Mouse (Mus musculus): Measurements from ENCODE around the gene Drd4.
"Not testable (repeated sequence)": the region's sequence is repeated elsewhere in the genome, so short reads cannot be mapped to it uniquely, and the experiment has no call there.

Gene Drd4

DNA sequence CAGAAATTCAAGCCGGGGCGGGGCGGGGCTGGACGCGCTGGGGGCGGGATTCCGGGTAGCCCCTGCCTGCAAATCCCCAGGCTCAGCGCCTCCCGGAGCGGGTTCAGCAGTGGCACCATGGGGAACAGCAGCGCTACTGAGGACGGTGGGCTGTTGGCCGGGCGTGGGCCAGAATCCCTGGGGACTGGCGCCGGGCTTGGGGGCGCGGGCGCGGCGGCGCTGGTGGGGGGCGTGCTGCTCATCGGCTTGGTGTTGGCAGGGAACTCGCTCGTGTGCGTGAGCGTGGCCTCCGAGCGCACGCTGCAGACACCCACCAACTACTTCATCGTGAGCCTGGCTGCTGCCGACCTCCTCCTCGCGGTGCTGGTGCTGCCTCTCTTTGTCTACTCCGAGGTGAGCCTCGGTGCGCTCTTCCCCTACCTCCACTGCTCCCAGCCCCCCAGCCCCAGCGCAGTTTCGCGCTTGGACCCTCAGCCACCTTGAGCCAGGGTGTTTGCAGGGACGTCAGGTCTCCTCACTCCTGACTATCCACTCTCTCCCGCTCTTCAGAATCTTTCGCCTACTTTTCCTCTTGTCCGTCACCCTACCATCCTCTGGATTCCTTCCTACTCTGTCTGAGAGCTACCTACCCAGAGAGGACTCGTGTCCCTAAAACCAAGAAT, at the start of gene Drd4:
TSS of gene Drd4 (plus strand) at position 86 of the 662 bp plus-strand sequence.
- no peak for DNase-seq

DNA sequence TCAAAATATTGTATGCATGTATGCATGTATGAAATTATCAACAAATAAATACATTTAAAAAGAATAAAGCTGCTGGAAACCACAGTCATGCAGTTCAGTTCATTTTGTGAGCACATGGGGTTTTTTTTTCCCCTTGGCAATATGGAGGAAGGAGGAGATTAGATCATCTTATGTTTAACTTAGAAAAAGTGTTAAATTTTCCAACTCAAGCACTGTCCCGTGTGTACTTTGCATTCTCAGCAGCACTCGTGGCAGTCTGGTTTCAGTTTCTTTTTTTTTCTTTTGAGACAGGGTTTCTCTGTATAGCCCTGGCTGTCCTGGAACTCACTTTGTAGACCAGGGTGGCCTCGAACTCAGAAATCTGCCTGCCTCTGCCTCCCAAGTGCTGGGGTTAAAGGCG, 41.3 kb upstream of the Drd4 start:
- not testable (repeated sequence) for DNase-seq

DNA sequence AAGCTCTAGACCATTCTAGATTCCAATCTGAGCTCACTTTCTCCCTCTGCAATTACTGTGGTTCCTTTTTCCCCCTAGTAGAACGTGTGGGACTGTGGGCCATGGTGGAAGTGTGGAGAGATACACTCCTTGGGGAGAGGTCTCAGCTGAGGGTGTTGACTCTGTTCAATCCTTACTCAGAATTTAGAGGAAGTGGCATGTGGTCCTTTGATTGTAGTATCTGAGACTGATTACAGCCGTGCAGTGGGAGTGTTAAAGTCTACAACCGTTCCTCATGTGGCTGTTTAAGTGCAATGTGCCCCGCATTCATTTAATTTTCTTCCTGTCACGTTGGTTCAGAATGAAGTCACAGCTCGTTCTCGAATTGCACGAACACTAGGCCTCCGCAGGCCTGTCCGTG, 35.6 kb upstream of the Drd4 start:
- no peak for DNase-seq

DNA sequence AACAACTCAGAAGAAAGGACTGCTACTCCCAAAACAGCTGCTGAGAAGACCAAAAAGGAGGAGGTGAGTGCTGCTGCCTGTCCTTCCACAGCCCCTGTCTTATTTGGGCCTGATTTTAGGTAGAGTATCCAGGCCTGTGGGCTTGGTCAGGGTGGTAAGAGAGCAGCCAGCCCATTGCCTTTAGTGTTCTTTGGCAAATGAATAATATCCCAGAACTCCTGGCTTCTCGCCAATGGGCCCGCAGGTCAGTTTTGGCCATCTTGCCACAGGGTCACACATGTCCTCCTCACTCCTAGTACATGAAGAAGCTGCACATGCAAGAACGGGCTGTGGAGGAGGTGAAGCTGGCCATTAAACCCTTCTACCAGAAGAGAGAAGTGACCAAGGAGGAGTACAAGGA, 30.3 kb upstream of the Drd4 start:
- DNase-seq, result peak; percentile 32

DNA sequence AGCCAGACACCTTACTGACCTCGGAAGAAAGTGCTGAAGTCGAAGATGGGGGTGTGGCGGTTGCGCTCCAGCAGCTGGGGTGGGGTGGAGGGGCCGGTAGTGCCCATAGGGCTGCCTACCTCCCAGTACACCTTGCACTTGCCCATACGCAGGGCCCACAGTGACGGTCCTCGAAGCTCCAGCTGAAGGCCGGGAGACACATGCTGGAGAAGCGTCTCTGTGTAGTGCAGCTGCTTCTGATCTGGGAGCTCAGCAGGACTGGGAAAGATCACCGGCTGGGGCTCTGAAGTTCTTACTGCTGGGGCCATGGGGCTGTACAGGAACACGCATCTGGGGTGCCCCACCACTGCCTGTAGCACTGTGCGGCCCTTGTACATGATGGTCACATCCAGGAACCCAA, 28.2 kb upstream of the Drd4 start:
- no peak for DNase-seq

DNA sequence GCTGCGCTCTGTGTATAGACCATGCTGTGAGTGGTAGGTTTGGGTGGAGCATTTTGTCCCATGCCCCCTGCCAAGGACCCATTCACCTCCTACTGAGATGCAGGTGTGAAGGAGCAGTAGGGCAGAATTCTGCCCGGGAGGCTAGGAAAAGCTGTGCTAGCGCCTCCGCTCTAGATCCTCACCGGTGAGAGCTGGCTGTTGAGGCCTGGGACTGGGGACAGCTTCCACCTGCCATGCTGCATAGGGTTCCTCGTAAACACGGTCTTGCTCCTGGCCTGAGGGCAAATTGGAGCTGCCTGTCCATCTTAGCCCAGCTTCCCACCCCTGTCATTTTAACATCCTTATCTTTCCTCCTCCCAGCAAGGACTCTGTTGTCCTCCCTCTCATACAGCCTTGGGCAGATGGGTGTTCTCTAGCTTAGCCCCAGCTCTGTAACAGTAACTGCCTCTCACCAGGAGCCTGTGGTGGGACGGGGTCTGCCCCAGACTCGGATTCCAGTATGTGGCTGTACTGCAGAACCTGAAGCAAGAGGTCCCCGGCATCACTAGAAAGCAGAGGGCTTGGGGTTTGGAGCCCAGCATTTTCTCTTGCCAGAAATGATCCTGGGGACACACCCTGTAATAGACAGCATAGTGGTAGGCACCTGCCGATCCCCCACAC, 27.6 kb upstream of the Drd4 start:
- DNase-seq, result peak; percentile 8

DNA sequence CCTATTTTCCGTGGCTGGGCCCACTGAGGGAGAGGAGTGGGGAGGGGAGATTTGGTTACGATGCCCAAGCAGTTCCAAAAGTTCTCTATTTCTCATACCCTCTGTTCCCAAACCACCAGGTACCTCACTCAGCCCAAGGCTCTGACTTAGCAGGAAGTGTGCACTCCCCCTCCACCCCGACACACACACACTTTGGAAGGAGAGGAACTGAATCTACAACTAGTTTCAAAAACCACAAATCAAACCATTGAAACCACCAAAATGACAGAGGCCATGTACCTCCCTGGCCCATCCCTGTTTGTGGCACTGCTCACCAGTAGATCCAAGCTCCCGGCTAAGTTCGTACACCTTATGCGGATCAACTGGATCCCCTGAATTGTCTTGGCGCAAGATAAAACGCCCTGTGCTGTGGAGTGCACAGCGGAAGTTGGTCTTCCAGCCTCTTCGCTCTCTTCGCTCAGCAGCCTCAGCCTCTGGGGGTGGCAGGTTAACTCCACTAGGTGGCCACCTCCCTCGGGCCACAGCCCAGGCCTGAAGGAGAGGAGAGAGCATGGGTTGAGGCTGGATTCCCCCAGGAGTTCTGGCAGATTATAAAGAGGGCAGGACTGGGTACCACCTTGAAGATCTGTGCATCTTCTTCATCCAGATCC, 26.9 kb upstream of the Drd4 start:
- DNase-seq, result peak; percentile 20

DNA sequence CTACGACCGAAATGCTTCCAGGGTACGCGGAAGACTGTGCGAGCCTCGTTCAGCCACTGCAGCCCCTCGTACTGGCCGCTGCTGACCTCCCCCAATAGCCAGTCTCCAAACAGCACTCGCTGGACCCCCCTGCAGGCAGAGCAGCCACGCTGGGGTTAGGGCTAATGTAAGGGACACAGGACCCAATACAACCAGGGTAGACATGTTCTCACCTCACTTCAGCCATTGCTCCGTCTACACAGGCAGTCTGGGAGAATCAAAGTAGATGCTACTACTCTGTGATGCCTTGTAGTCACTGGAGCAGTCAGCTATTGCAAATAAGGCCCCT, 26.4 kb upstream of the Drd4 start:
- DNase-seq, result peak; percentile 9

DNA sequence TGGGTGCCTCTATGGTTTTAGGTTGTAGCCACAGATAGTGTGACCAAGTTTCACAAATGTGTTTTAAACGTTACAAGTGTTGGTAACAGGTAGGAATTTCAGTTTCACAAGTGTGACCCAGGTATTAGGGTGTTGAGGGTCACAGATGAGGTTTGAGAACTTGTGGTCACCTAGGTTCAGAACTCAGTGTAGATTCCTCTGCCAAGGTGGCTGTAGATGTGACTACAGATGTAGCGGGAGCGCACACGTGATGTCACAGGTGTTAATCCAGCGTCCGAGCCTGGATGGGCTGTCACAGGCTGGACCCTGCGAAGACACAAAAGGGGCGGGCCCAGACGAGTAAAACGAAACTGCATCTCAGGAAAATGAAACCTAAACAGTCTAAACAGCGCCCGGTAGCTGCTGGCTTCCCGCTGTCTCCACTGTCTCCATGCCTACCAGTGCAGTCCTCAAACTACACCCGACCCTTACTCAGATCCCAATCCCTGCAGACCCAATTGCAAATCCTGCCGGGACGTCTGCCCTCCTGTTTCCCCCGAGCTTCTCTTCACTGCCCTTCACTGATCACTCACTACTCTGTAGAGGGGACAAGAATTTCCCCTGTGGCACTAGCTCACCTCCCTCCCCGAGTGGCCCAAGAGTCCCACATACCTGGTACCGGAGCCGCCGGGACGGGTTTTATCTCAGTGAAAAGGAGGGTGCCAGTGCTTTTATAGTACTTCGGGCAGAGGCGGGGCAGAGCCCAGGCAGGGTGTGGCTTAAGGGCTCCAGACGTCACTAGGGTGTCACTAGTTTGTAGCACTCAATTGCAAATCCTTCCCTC, 25.9 kb upstream of the Drd4 start, which contains the start of gene Irf7:
TSS of gene Irf7 (minus strand) at position 743 of the 823 bp plus-strand sequence.
- peak; percentile 35 for DNase-seq

DNA sequence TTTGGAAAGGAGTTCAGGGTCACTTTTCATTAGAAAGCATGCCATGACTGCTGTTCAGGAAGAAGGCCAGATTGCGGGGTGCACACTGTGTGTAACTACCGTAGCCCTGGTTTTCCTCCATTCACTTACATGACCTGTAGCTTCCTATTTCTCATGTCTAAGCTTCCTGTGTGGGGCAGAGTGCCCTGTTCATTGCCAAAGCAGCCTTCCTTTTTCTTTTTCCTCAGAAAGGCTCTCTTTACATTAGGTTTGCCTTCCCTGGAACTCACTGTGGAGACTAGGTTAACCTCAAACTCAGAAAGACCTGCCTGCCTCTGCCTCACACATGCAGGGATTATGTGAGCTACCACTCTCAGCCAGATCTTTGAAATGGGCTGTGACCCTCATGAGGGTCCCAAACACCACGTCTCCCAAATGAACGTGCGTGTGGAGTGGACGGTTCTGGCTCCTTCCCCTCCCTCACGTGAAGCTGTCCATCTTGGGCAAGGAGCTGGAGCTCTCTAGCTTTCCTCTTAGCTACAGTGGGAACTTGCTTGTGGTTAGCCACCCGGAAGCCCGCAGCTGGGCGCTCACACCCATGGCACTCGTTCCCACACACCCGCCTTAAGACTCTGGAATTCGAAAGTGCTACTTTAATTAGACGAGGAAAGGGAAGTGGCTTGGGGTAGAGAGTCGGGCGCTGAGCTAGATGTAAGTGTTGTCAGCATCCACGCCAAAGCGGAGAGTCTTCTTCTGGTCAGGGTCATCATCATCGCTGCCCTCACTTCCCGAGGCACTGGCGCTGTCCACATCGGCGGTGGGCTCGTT, 23.1 kb upstream of the Drd4 start:
- DNase-seq, result no peak

DNA sequence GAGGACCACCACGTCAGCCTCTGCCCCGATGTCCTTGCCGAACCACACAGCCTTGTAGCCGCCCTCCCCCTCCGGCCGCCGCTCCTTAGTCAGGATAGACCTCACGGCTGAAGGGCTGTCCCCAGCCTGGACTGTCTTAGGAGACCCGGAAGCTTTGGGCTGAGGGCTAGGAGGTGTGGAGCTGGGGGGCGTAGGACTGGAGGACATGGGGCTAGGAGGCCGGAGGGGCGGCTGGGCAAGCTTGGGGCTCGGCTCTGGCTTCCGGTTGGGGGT, 22.6 kb upstream of the Drd4 start:
- no peak for DNase-seq

DNA sequence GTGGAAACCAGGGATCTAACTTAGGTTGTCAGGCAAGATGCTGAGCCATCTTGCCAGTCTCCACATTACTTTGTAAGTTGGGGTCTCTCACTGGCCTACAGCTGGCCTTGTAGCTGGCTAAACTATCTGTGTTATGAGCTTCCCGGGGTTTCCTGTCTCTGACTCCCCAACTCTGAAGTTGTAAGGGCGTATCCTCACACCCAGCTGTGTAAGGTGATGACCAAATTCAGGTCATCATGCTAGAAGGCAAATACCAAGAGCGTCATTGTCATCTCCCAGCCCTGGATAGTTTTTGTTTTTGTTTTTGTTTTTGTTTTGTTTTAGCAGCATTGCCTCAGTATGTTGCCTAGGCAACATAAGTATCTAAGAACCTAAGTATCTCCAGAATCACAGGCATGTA, 21.2 kb upstream of the Drd4 start:
- DNase-seq, result no peak

DNA sequence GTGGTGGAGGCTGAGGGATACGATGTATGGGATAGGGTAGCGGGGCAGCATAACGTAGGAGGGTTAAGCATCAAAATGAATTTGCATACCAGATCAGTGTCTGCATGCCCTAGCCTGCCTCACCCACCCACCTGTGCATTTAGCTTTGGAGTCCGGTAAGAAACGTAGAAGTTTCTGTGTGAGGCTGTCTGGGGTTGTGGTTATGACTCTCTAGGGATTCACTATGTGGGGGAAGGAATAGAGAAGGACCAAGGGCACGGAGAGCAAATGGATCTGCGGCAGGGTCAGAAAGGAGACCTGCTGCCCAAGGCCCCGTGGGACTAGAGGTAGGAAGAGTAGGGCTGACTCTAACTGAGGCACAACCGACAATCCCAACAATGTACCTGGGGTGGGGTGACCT, 16.4 kb upstream of the Drd4 start:
- DNase-seq, result no peak

DNA sequence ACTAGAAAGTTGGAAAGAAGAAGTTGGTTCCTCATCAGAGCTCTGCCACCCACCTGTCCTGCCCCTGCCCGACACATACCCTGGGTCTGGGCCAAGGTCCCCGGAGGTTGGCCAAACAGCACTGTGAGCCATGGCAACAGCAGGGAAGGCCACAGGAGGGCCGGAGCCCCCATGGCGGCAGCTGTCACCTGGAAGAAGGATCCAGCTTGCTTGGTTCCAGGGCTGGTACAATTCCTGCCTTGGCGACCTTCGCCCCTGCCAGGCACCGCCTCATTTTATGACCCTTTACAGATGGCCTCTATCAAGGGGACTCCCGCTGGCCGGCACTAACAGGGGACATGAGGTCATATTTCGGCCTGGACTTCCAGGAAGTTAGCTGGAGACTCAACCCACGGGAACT, 15.3 kb upstream of the Drd4 start, which contains the start of gene Cdhr5:
TSS of gene Cdhr5 (minus strand) at position 241 of the 400 bp plus-strand sequence.
- DNase-seq, result peak; percentile 28

DNA sequence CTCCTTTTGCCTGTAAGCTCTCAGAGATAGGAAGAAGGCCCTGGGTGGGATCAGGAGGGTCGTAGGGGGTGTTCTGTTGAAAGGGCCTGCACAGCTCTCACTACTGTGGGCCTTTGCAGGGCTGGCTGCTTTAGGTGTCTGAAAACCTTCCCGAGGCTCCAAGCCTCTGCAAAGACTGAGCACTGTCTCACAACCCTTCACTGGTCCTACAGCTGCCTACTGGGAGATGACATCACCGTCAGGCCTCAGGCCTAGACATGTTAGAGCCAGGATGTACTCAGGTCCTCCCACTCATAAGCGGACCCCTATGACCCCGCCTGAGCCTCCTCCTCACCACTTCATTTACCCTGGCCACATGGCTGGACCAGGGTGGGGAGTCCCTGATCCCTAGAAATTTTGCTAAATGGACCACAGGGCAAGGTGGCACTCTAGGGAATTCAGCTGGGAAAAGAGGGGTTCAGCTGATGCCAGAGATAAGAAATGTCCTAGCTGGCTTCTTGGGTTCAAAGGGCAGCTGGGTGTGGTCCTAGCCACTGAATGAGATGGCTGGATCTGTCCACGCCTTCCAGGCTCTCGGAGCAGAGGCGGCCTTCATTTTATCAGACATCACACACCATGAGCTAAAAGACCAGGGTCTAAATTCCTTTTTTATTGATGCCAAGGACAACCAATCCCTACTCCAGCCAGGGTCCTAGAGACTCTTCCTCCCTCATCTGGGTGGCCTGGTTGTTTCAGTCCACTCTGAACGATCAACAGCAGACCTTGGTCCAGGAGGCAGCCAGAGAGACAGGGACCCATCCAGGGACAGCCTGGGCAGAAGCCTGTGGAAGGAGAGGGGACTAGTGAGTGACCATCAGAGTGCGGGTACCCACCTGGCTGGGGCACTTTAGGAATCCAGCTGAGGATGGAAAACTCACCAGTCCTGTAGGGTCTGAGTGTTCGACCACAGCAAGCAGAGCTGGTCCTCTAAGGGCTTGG, 13.8 kb upstream of the Drd4 start:
- DNase-seq, result peak; percentile 12

DNA sequence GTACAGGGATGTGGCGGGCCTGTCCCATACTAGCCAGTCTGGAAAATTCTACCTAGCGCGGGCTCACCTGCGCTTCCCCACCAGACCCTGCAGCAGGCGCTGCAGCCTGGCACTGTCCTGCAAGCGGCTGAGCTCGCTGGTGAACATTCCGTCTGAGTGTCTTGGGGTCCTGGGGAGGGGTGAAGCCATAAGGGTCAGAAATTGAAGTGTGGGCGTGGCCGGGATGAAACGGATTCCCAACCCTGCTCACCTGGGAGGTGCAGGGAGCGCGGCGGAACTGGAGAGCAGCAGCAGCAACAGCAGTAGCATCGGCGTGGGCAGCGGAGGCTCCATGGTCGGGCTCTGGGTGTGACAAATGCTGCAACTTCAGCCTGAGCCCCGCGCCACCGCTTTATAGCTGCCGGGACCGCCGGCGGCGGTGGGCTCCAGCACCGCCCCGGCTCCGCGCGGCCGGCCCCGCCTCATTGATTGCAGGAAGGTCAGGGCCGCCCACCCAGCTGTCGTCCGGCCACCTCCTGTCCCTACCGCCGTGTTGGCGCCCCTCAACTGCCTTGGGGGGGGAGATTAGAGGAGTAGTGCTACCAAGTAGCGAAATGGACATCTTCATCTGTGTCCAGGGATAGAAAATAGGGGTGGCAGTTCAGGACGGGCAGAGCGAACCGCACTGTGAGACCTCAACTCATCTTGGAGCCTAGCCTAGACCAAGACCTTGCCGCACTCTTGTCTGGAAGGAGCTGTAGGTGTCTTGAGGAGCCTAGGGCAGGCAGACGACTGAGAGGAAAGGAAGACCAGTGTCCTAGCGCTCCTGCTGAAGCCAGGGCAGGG, 12.8 kb upstream of the Drd4 start, which contains the start of gene Sct:
TSS of gene Sct (minus strand) at position 368 of the 825 bp plus-strand sequence.
- peak; percentile 58 for DNase-seq

DNA sequence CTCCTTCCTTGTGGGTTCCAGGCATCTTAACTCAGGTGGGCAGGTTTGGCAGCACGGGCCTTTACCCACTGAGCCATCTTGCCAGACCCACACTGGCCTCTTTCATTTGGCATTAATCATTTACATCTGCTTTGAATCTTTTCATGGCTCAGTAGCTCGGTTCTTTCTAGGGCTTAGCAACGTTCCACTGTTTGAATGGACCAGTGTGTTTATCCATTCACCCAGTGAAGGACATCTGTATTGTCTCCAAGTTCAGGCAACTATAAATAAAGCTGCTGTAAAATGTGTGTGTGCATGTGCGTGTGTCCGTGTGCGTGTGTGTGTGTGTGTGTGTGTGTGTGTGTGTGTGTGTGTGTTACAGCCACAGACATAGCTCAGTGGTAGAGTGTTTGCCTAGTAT, 10.4 kb upstream of the Drd4 start:
- no peak for DNase-seq

DNA sequence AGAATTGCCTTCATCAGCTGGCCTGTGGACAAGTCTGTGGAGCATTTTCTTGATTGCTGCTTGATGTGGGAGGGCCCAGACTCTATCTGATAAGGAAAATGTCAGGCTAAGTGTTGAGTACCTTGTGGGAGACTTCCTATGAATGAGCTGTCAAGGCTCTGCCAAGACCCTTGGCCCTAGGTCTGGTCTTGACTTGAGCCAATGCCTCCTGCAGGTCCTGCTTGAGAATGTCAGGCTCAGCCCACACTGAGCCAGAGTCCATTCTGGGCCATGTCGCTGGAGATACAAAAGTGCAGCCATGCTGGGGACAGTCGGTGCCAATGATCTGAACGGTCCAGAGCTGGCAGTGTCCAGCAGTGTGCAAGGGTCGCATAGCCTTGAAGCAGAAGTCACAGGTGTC, 9.1 kb upstream of the Drd4 start:
- no peak for DNase-seq

DNA sequence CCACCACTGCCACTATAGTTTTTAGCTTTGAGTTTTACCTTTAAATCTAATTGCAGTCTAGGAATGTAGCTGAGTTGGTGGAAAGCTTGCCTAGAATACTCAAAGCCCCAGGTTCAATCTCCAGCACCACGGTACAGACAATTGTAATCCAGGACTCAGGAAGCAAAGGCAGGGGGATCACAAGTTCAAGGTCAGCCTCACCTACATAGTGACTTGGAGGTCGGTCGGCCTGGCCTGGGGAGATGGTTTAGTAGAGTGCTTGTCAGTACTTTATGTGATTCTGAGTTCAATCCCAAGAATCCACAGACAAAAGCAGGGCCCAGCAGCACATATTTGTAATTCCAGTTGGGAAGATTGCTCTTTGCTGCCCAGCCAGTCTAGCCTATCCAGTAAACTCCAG, 3.8 kb upstream of the Drd4 start:
- DNase-seq, result no peak

DNA sequence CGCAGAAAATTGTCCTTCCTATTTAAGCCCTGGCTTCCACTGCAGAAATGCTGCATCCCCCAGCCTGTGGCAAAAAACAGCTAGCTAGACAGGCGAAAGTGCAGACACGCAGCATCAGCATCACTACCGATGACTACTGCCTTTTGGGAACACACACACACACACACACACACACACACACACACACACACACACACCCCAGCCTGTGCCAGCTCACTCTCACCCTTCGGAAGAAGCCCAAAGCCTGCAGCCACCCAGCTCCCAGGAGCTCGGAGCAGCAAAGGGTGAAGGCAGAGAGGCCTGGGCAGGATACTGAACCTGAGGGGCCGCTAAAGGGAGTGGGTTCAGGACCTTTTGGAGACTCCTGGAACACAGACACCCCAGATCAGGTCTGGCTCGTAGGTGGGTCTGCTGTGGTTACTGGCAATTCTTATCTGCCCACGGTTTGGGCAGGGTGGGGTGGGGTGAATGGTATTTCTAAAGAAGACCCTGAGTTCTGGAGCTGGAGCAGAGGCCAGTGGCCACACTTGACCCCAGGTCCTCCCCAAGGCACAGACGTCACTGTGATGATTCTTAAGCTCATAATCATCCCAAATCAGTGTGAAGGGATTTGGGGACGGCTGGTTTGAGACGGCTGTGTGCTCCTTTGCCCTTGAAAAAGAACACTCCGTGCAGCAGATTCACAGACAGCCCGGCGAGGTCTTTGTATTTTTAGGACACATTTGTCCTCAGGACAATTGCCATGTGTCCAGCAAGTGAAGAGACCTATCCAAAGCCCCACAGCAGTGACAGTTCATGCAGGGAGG, 980 bp downstream of the Drd4 start:
- DNase-seq, result no peak

Measured in cerebellum, adult 11-12 months (tissue).